Mouse (Mus musculus) T-helper 2 cell (primary cell): ENCODE measurements at regions not wholly inside any gene's neighbourhood (a gene's known extent, or its start where the extent isn't known, plus 50 kb on each side); places are given as distances from the start of the nearest gene placed in this dataset.

Source experiments
- in situ Hi-C: fragments of 300-600 bp; cut with MboI, MseI; formaldehyde crosslinking; loops from one replicate; pipeline ENCODE4 v1.15.1; 2025; ENCODE audit warnings: high pct_unique_total_duplicates

- in situ Hi-C loops: no loop called here
These were observed 171.2 kb upstream of the Zpld1 start for GRCm38 (mm10) chr16:55468833-55469458.

- in situ Hi-C loops: no loop called here
These were observed 162.7 kb upstream of the Zpld1 start for GRCm38 (mm10) chr16:55460519-55460918.

- in situ Hi-C loops: no loop called here
These were observed 149.8 kb upstream of the Zpld1 start for GRCm38 (mm10) chr16:55447581-55447980.

- in situ Hi-C loops: no loop called here
These were observed 145.2 kb upstream of the Zpld1 start for GRCm38 (mm10) chr16:55442821-55443581.

- in situ Hi-C loops: no loop called here
These were observed 137.6 kb upstream of the Zpld1 start for GRCm38 (mm10) chr16:55435139-55435968.

- in situ Hi-C loops: no loop called here
These were observed 124.0 kb upstream of the Zpld1 start for GRCm38 (mm10) chr16:55421569-55422342.

- in situ Hi-C loops: no loop called here
These were observed 123.2 kb upstream of the Zpld1 start for GRCm38 (mm10) chr16:55420876-55421568.

GRCm38 (mm10) chr16:55418871-55419270 is 121.1 kb upstream of the Zpld1 start:
- in situ Hi-C loops: no loop called here

GRCm38 (mm10) chr16:55400818-55401217 is 103.0 kb upstream of the Zpld1 start:
- in situ Hi-C loops: no loop called here

GRCm38 (mm10) chr16:55394864-55395263 is 97.1 kb upstream of the Zpld1 start:
- in situ Hi-C loops: no loop called here

GRCm38 (mm10) chr16:55390400-55390799 is 92.6 kb upstream of the Zpld1 start:
- in situ Hi-C loops: no loop called here

- in situ Hi-C loops: no loop called here
These were observed 82.2 kb upstream of the Zpld1 start for GRCm38 (mm10) chr16:55379996-55380395.

- in situ Hi-C loops: no loop called here
These were observed 81.4 kb upstream of the Zpld1 start for GRCm38 (mm10) chr16:55379189-55379588.

- in situ Hi-C loops: no loop called here
These were observed 80.9 kb upstream of the Zpld1 start for GRCm38 (mm10) chr16:55378701-55379100.

GRCm38 (mm10) chr16:55375922-55376321 is 78.1 kb upstream of the Zpld1 start:
- in situ Hi-C loops: no loop called here

GRCm38 (mm10) chr16:55357686-55358085 is 59.9 kb upstream of the Zpld1 start:
- in situ Hi-C loops: no loop called here

- in situ Hi-C loops: no loop called here
These were observed 58.3 kb upstream of the Zpld1 start for GRCm38 (mm10) chr16:55356097-55356496.
